Mouse (Mus musculus): ENCODE data around the gene Cracr2a. TPM values are rescaled to one million over a fixed set of nuclear protein-coding genes. Genes with fewer than 3 reads are reported as not detected.

Gene Cracr2a
- total and polyA plus RNA-seq, 2 experiments: 0.07 to 0.09 TPM

DNA sequence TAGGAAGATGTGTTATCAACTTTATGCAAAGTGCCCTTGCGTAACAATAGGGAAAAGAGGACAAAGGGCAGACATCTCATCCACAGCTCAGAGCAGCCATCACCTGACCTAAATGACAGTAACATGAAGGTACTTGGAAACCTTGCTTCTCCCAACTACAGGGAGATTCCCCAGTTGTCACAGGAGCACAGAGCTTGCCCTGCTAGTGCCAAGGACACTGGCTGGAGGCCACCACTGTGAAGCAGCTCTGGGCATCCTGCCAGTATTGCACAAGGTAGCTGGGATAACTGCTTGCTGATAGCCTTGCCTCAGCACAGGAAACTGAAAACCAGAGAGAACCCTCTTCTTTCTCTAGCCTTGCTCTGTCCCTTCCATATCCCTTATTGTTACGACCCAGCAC, 31.7 kb upstream of the Cracr2a start:
- Histone ChIP-seq H3K36me3 (ENCODE audit: control insufficient read depth, insufficient read depth, low read length) (no peaks in the 10 kb centered on the region), H3K79me2 (ENCODE audit: control insufficient read depth, insufficient read depth, low read length) (no peaks in the 10 kb centered on the region), H3K4me1 (ENCODE audit: control insufficient read depth, insufficient read depth, low read length) (no peaks in the 10 kb centered on the region), H3K27ac (replicated peaks; ENCODE audit: insufficient read depth, low read depth, low read length) (no peak overlapping the region), H3K27me3 (ENCODE audit: control insufficient read depth, insufficient read depth, low read length) (no peaks in the 10 kb centered on the region), H3K9ac (ENCODE audit: low read depth, low read length) (no peak overlapping the region), H3K4me3 (ENCODE audit: insufficient read depth, low read depth, low read length) (no peak overlapping the region)
- DNase-seq (ENCODE audit: extremely low read depth, low read depth, low spot score): peak; percentile 80
- WGBS: 13% methylated on average over 2 of the region's 2 CpGs
- no peak for TF ChIP-seq CTCF (IDR thresholded peaks at IDR 0.05; ENCODE audit: low read depth, low read length)
- no peak for TF ChIP-seq POLR2A (IDR thresholded peaks at IDR 0.05; ENCODE audit: extremely low read depth, insufficient read depth, low read length)

DNA sequence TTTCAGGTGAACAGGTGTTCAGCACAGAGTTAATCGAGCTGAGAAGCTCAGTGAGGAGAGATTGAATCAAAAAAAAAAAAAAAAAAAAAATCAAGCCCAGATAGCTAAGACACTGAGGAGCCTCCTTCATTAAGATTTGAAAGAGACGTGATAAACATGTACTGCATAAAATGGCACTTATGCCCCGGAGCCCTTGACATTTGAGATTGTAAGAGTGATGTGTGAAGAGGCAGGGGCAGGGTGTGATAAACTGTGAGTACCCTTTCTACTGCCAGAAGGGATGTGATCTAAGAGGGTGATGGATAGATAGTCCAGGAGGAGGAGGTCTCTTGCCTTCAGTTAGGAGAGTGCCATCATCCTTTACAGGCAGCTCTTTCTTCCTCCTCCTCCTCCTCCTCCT, 30.9 kb upstream of the Cracr2a start:
- WGBS: 65% methylated on average over 3 of the region's 3 CpGs
- no peak for DNase-seq (ENCODE audit: extremely low read depth, low read depth, low spot score)
- no peaks in the 10 kb centered on the region for H3K4me1 ChIP-seq (ENCODE audit: control insufficient read depth, insufficient read depth, low read length)

DNA sequence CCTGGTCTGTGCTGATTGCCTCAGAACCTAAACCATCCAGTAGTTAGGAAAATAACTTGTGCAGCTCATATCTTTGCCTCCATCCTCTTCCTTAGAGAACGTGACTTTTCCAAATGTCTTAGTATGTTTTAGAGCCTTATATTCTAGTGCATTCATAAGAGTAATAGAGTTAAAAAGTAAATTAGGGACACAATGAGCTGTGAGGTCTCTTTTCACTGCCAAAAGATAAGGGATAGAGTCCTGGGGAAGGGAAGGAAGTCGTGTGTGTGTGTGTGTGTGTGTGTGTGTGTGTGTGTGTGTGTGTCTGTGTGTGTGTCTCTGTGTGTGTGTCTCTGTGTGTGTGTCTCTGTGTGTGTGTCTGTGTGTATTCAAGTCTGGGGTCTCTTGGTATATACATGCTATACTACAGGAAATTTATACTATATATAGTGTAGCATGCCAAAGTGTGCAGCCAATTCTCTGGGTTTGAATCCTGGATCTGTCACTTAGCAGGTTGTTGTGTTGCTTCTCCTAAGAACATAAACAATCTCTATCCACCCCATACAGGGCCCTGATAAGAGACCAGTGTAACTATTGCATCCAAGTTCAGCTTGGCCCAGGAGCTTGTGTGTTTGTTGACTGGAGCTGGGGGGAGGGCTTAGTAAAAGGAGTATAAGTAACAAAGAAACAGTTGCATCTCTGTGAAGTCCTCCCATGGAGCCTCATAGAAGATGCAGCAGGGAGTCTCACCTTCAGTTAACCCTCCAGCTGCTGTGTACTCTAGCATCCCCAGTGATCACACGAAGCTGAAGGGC, 29.5 kb upstream of the Cracr2a start:
- Histone ChIP-seq H3K36me3 (ENCODE audit: control insufficient read depth, insufficient read depth, low read length) (no peaks in the 10 kb centered on the region), H3K27me3 (ENCODE audit: control insufficient read depth, insufficient read depth, low read length) (no peaks in the 10 kb centered on the region), H3K79me2 (ENCODE audit: control insufficient read depth, insufficient read depth, low read length) (no peaks in the 10 kb centered on the region), H3K4me1 (ENCODE audit: control insufficient read depth, insufficient read depth, low read length) (no peaks in the 10 kb centered on the region), H3K4me3 (ENCODE audit: insufficient read depth, low read depth, low read length) (no peak overlapping the region), H3K27ac (replicated peaks; ENCODE audit: insufficient read depth, low read depth, low read length) (no peak overlapping the region), H3K9ac (ENCODE audit: low read depth, low read length) (no peak overlapping the region)
- 65% methylated on average over 3 of the region's 3 CpGs for WGBS
- no peak for DNase-seq (ENCODE audit: extremely low read depth, low read depth, low spot score)
- TF ChIP-seq POLR2A (IDR thresholded peaks at IDR 0.05; ENCODE audit: extremely low read depth, insufficient read depth, low read length) (no peak), CTCF (IDR thresholded peaks at IDR 0.05; ENCODE audit: low read depth, low read length) (no peak)

More for the DNA sequence above, 30.9 kb upstream of the Cracr2a start:
- Histone ChIP-seq H3K27me3 (ENCODE audit: control insufficient read depth, insufficient read depth, low read length) (no peaks in the 10 kb centered on the region), H3K4me3 (ENCODE audit: insufficient read depth, low read depth, low read length) (no peak overlapping the region), H3K36me3 (ENCODE audit: control insufficient read depth, insufficient read depth, low read length) (no peaks in the 10 kb centered on the region), H3K27ac (replicated peaks; ENCODE audit: insufficient read depth, low read depth, low read length) (no peak overlapping the region), H3K79me2 (ENCODE audit: control insufficient read depth, insufficient read depth, low read length) (no peaks in the 10 kb centered on the region), H3K9ac (ENCODE audit: low read depth, low read length) (no peak overlapping the region)
- TF ChIP-seq CTCF (IDR thresholded peaks at IDR 0.05; ENCODE audit: low read depth, low read length) (no peak), POLR2A (IDR thresholded peaks at IDR 0.05; ENCODE audit: extremely low read depth, insufficient read depth, low read length) (no peak)

DNA sequence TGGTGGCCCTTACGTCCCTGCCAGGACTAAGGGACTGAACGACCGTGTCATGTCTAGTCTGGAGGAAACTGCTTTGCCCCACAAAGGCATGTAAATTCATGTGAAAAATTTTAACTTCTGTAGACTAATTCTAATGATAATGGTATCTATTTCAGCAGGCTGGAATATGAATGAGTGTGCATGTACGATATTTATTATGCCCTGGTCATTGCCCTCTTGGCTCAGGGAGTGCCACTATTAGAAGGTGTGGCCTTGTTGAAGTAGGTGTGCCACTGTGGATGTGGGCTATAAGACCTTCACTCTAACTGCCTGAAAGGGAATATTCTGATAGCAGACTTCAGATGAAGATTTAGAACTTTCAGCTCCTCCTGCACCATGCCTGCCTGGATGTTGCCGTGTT, 28.8 kb upstream of the Cracr2a start:
- Histone ChIP-seq H3K4me1 (ENCODE audit: control insufficient read depth, insufficient read depth, low read length) (no peaks in the 10 kb centered on the region), H3K9ac (ENCODE audit: low read depth, low read length) (no peak overlapping the region), H3K36me3 (ENCODE audit: control insufficient read depth, insufficient read depth, low read length) (no peaks in the 10 kb centered on the region), H3K27ac (replicated peaks; ENCODE audit: insufficient read depth, low read depth, low read length) (no peak overlapping the region), H3K4me3 (ENCODE audit: insufficient read depth, low read depth, low read length) (no peak overlapping the region), H3K79me2 (ENCODE audit: control insufficient read depth, insufficient read depth, low read length) (no peaks in the 10 kb centered on the region), H3K27me3 (ENCODE audit: control insufficient read depth, insufficient read depth, low read length) (no peaks in the 10 kb centered on the region)
- TF ChIP-seq CTCF (IDR thresholded peaks at IDR 0.05; ENCODE audit: low read depth, low read length): no peak
- TF ChIP-seq POLR2A (IDR thresholded peaks at IDR 0.05; ENCODE audit: extremely low read depth, insufficient read depth, low read length): no peak
- WGBS: 90% methylated on average over 5 of the region's 5 CpGs
- DNase-seq (ENCODE audit: extremely low read depth, low read depth, low spot score): no peak

DNA sequence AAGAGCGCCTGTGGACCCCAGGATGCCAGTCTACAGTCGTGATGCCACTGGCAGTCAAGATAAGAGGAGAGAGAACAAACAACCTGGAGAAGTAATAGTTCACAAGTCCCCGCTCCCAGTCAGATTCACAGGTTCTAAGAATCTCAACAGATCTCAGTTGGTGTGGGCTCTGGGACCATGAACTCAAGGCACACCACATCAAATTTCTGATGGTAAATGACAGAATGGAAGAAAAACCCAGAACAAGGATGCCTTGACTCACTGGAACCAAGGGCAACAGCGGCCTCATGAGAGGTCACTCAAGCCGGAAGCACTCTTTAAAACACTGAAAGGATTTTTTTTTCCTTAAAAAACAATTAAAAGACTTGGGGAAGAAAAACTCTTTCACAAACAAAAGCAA, 27.4 kb upstream of the Cracr2a start:
- WGBS: 84% methylated on average over 5 of the region's 5 CpGs
- Histone ChIP-seq H3K79me2 (ENCODE audit: control insufficient read depth, insufficient read depth, low read length) (no peaks in the 10 kb centered on the region), H3K4me3 (ENCODE audit: insufficient read depth, low read depth, low read length) (no peak overlapping the region), H3K27me3 (ENCODE audit: control insufficient read depth, insufficient read depth, low read length) (no peaks in the 10 kb centered on the region), H3K36me3 (ENCODE audit: control insufficient read depth, insufficient read depth, low read length) (no peaks in the 10 kb centered on the region), H3K9ac (ENCODE audit: low read depth, low read length) (no peak overlapping the region), H3K27ac (replicated peaks; ENCODE audit: insufficient read depth, low read depth, low read length) (no peak overlapping the region), H3K4me1 (ENCODE audit: control insufficient read depth, insufficient read depth, low read length) (no peaks in the 10 kb centered on the region)
- TF ChIP-seq CTCF (IDR thresholded peaks at IDR 0.05; ENCODE audit: low read depth, low read length): no peak
- TF ChIP-seq POLR2A (IDR thresholded peaks at IDR 0.05; ENCODE audit: extremely low read depth, insufficient read depth, low read length): no peak
- no peak for DNase-seq (ENCODE audit: extremely low read depth, low read depth, low spot score)

DNA sequence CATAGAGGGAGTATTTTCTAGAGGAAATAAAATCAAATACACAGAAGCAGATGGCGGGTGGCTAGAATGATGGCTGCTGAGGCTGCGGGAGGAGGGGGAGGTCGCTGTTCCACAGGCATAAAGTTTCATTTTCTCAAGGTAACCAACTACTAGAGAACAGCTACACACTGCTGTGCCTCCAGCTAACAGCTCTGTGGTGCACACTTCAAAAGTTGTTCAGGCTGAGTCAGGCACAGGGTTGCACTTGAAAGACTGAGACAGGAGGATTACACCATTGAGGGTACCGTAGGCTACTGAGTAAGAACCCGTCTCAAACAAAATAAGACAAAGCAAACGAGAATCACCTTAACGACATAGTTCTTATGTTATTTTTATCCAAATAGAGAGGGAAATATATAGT, 24.1 kb upstream of the Cracr2a start:
- Histone ChIP-seq H3K36me3 (ENCODE audit: control insufficient read depth, insufficient read depth, low read length) (no peaks in the 10 kb centered on the region), H3K4me1 (ENCODE audit: control insufficient read depth, insufficient read depth, low read length) (no peaks in the 10 kb centered on the region), H3K27me3 (ENCODE audit: control insufficient read depth, insufficient read depth, low read length) (0 out of 2 replicates have a peak, but pooled peaks cover 2% of the 10 kb centered on the region), H3K79me2 (ENCODE audit: control insufficient read depth, insufficient read depth, low read length) (no peaks in the 10 kb centered on the region), H3K9ac (ENCODE audit: low read depth, low read length) (no peak overlapping the region), H3K27ac (replicated peaks; ENCODE audit: insufficient read depth, low read depth, low read length) (no peak overlapping the region), H3K4me3 (ENCODE audit: insufficient read depth, low read depth, low read length) (no peak overlapping the region)
- WGBS: 87% methylated on average over 7 of the region's 7 CpGs
- no peak for TF ChIP-seq POLR2A (IDR thresholded peaks at IDR 0.05; ENCODE audit: extremely low read depth, insufficient read depth, low read length)
- TF ChIP-seq CTCF (IDR thresholded peaks at IDR 0.05; ENCODE audit: low read depth, low read length): no peak
- DNase-seq (ENCODE audit: extremely low read depth, low read depth, low spot score): no peak
